Mouse (Mus musculus) ovary, postnatal 14 days (tissue): ENCODE measurements at regions not wholly inside any gene's neighbourhood (a gene's known extent, or its start where the extent isn't known, plus 50 kb on each side); places are given as distances from the start of the nearest gene placed in this dataset.
"Not testable (repeated sequence)": the region's sequence is repeated elsewhere in the genome, so short reads cannot be mapped to it uniquely, and the experiment has no call there.

Experiments used
- DNase-seq: peaks from one replicate; pipeline ENCODE4 v3.0.0; 2022; ENCODE audit warnings: low spot score

GRCm38 (mm10) chr1:12571755-12572358 lies 1158.0 kb downstream of the A830018L16Rik start:
- no peak for DNase-seq

DNA sequence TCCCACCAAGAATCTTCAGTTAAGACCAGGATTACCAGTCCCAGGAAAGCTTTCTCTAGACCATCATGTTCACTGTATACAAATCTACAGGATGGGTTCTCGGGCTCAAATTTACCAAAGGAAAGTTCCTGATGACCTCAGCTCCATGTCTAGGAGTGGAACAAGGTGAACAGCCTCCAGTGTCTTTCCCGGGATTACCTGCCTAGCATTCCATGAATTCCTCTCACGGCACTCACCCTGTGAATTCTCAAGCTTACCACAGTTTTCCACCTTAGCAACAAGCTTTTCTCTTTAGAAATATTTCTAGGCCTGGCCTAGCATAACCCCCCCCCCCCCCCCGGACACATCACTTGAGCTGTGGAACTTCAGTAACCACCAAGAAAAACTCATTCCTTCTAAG lies 1158.9 kb downstream of the A830018L16Rik start:
- no peak for DNase-seq

GRCm38 (mm10) chr1:12574274-12574673 lies 1160.4 kb downstream of the A830018L16Rik start:
- DNase-seq, result no peak

- DNase-seq, result no peak
Measured at GRCm38 (mm10) chr1:12577027-12577703, 1163.3 kb downstream of the A830018L16Rik start.

GRCm38 (mm10) chr1:12577978-12578377 lies 1164.1 kb downstream of the A830018L16Rik start:
- no peak for DNase-seq

DNA sequence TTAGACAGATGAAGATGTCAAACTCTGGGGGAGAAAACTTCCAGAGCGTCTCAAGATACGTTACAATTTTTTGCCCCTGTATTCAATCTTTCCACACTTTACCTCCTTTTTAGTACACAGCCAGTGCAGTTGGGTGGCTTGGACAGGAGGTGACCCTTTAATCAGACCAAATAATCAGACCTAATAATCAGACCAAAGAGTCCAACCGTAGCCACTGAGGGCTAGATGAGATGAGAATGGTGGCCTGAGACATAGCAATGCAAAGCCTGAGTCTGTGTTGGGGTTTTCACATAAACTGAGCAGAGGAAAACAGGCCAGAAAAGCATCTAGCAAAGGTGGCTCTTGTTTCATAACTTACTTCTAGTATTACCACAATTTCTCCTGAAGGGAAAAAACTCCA lies 1169.1 kb downstream of the A830018L16Rik start:
- DNase-seq, result no peak

GRCm38 (mm10) chr1:12586981-12587380 lies 1173.1 kb downstream of the A830018L16Rik start:
- not testable (repeated sequence) for DNase-seq

DNA sequence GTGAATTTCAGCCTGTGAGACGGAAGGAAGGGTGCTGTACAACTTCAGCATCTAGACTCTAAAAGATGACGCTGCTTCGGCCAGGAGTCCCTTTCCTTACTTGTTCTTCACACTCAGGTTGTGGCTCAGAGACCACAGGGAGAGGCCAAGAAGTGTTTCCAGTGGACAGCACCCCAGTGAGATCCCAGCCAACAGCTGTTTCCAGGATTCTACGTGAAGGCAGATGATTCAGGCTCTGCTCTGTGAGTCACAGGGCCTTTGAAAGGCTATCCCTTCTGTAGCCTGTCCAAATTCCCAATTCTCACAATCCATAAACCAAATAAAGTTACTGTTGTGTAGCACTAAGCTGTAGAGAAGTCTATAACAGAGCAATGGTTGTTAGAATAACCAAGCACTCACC lies 1198.2 kb downstream of the A830018L16Rik start:
- DNase-seq, result no peak

DNA sequence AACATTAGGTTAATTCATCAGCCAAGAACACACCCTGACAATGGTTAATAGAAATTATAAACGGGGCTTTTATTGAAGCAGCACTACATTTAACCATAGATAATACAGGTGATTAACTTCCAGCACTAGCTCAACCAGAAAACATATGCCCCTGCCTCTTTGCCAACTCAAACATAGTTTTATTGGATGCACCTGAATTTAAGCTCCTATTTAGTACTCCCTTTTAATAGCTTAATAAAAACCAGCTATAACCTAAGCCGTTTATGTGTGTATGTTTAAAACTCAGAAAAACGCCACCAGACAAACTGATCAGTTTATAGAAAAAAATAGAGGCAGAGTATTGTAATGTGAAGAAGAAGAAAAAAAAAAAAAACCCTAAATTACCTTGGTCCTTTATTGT lies 1201.4 kb downstream of the A830018L16Rik start:
- DNase-seq, result no peak

DNA sequence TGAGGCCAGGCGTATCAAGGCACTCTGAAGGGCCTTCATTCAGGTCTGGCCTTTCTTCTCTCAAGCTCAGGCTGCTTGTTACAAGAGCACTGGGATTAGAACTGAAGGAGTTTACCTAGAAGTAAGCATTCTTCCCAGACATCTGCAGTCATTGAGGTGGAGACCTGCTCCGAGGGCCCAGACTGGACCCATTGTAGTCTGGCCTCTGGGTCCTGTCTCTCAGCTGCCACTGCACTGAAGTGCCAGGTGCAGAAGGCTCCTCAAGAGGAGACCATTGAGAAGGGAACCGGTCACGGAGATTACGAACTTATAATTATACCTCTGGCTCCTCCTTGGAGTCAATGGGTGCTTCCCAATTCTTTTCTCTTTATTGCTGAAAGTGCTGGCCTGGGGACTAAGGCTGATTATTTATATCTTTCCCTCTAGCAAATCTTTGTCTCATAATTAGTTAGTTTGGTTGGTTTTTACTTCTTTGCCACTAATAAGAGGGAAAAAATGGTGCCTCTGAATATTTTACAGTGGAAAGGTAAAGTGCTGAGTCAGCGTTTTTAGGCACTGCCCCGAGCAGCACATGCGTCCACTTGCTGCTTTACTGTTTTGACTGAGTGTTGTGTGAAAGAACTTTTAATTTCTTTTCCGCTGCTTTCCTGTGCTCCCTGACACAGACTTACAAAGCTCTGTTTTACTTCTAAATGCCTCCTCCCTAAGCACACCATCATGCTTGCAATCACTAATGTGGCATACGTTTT lies 1202.0 kb downstream of the A830018L16Rik start:
- DNase-seq, result no peak

- DNase-seq, result no peak
Measured at GRCm38 (mm10) chr1:12619981-12620380, 1206.1 kb downstream of the A830018L16Rik start.

DNA sequence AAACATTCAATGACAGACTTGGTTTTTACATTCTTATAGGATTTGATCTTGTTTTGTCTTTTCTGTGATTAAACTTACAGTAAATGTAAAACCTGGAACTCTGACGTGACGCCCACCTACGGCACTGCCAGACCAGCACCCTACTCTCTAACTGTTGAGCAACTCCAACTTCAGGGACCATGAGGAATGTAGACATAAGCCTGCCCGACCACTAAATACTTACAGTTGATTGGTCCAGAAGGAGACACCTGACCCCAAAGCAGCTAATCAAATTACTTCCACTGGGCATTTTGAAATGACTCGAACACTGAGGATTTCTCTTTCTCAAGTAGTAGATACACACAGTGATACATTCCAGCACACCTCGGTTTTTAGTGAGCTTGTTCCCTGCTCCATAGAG lies 1206.9 kb downstream of the A830018L16Rik start:
- no peak for DNase-seq

DNA sequence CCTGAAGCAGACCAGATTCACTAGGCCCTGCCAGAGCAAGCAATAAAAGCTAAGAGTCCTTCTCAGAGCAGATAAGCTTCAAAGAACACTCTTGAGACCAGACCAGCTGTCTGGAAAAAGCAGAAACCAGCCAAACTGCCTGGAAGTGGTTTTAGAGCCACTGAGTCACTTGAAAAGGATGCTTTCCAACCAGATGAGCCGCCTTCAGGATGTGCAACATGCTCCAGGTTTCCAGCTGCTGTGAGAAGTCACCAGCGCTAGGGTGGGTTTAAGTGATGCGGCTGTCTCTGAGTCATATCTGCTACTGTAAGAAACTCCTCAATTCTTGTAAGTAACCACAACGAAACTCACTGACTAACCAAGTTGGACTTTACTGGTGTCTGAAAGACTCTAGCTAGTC lies 1209.3 kb downstream of the A830018L16Rik start:
- DNase-seq, result no peak

GRCm38 (mm10) chr1:12633049-12633448 lies 1219.1 kb downstream of the A830018L16Rik start:
- DNase-seq, result no peak

DNA sequence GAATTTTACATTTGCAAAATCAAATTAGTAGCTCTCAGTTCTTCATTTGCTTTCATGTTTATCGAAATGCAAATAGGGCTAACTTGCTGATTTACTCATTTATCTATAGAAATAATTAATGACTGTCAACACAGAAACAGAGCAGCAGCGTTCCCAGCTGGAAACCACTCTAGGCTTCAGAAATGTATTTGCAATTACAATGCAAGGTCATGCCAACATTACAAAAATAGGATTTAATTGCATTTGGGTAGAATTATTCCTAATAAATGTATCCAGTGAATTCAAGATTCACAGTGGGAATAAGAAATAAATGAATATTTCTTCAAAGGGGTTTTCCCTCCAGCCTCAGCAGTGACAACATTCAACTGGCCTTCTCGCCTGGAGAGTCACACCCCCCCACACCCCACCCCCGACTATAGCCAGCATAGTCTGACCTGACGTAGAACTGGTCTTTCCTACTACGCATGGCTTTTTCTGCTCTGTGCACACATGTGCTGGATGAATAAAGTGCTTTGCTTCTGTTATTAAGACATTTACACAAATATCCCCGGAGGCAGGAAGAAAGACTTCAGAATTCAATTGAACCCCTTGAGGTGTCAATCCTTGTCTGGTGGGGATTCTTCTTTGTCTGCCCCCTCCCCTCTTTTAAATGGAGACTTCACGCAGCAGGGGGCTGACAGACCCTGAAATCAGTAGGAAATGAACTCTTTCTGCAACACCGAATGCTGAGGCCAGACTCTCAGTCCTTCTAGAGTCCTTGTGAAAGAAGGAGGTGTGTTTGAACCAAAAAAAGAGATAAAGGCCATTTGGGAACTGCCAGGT lies 1222.6 kb downstream of the A830018L16Rik start:
- no peak for DNase-seq

- DNase-seq, result no peak
Measured at GRCm38 (mm10) chr1:12640983-12641382, 1227.1 kb downstream of the A830018L16Rik start.
